In the genomic region with DNA sequence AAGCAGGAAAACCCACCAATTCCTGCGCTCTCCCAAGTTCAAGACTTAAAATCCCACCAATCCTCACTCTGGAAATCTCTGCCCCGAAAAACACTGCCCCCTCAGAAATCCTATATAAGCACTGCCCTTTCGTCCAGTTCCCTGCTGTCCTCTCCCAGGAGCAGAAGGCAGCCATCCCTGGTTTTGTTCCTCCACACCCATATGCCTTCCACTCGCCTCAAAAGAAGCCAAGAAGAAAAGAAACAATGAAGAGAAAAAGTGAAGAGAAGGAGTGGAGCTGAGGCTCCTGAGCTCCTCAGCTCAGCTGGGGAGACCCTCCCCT, we compare ENCODE assay signal across 9 mouse cellular contexts. TPM values are rescaled to one million over a fixed set of nuclear protein-coding genes. Genes with fewer than 3 reads are reported as not detected.
DNase-seq lines count a peak whose midpoint lies in the region; ATAC-seq lines count a peak whose summit lies in the region.
"Had no signal": no experiment of that assay in that cellular context is flagged by ENCODE, and none has a peak within 500 bp of the region (broad histone marks: within the 10 kb centered on the region; RNA-seq: fewer than 3 reads in every experiment).

No protein-coding gene starts in this region.

- H3K27me3 ChIP-seq in liver, embryonic 11.5 days (replicated peaks; ENCODE audit: control insufficient read depth, insufficient read depth, low read length): peaks cover 11% of the 10 kb centered on the region; the same call in 1 of the 2 replicates
- peaks cover 9% of the 10 kb centered on the region; the same call in 1 of the 2 replicates for H3K27me3 ChIP-seq in embryonic facial prominence, embryonic 13.5 days
- 0 out of 2 replicates have a peak, but pooled peaks cover 3% of the 10 kb centered on the region for H3K27me3 ChIP-seq in intestine, embryonic 15.5 days (replicated peaks)
- no peaks in the 10 kb centered on the region for H3K27me3 ChIP-seq in neural tube, embryonic 13.5 days

- H3K27ac ChIP-seq in liver, embryonic 11.5 days (ENCODE audit: low read depth, low read length): no peak overlapping the region
- H3K27ac ChIP-seq in embryonic facial prominence, embryonic 13.5 days: no peak overlapping the region
- H3K27ac ChIP-seq in intestine, embryonic 15.5 days: no peak overlapping the region
- H3K27ac ChIP-seq in neural tube, embryonic 13.5 days (replicated peaks): peak overlapping the region; percentile 99

- 52% methylated on average over 4 of the region's 4 CpGs for WGBS in liver, embryonic 11.5 days
- 43% methylated on average over 4 of the region's 4 CpGs for WGBS in embryonic facial prominence, embryonic 13.5 days
- 65% methylated on average over 4 of the region's 4 CpGs for WGBS in intestine, embryonic 15.5 days
- 47% methylated on average over 4 of the region's 4 CpGs for WGBS in neural tube, embryonic 13.5 days

- no peaks in the 10 kb centered on the region for H3K9me3 ChIP-seq in liver, embryonic 11.5 days (ENCODE audit: control insufficient read depth, low read length)
- no peaks in the 10 kb centered on the region for H3K9me3 ChIP-seq in embryonic facial prominence, embryonic 13.5 days
- no peaks in the 10 kb centered on the region for H3K9me3 ChIP-seq in intestine, embryonic 15.5 days
- no peaks in the 10 kb centered on the region for H3K9me3 ChIP-seq in neural tube, embryonic 13.5 days

- H3K4me3 ChIP-seq in liver, embryonic 11.5 days (ENCODE audit: low read depth, low read length): peak overlapping the region; percentile 57
- peak overlapping the region; percentile 56 for H3K4me3 ChIP-seq in embryonic facial prominence, embryonic 13.5 days
- H3K4me3 ChIP-seq in intestine, embryonic 15.5 days (replicated peaks): peak overlapping the region; percentile 57
- peak overlapping the region; percentile 55 for H3K4me3 ChIP-seq in neural tube, embryonic 13.5 days

- H3K4me2 ChIP-seq in liver, embryonic 11.5 days: peak overlapping the region; percentile 79
- peak overlapping the region; percentile 73 for H3K4me2 ChIP-seq in embryonic facial prominence, embryonic 13.5 days
- peak overlapping the region; percentile 83; the same call in 1 of the 2 replicates for H3K4me2 ChIP-seq in intestine, embryonic 15.5 days (replicated peaks)
- H3K4me2 ChIP-seq in neural tube, embryonic 13.5 days: peak overlapping the region; percentile 63

- ATAC-seq in liver, embryonic 11.5 days (replicated peaks; ENCODE audit: low FRiP score): no peak
- no peak for ATAC-seq in embryonic facial prominence, embryonic 13.5 days (ENCODE audit: insufficient number of reproducible peaks, insufficient read depth, low FRiP score, low TSS enrichment, low read depth)
- ATAC-seq in intestine, embryonic 15.5 days: no peak
- no peak for ATAC-seq in neural tube, embryonic 13.5 days (ENCODE audit: low read depth)
- no peak for ATAC-seq in activated CD4-positive, CD25-positive, alpha-beta regulatory T cell, adult 4 months

- no peak for DNase-seq in liver, embryonic 11.5 days (ENCODE audit: low spot score)
- no peak for DNase-seq in liver
- DNase-seq in adrenal gland, adult 2 months: no peak
- no peak for DNase-seq in layer of hippocampus, postnatal 25 days (ENCODE audit: extremely low spot score in 1 of 2, low spot score in 1 of 2)

- no peaks in the 10 kb centered on the region for H3K4me1 ChIP-seq in liver, embryonic 11.5 days (replicated peaks; ENCODE audit: control insufficient read depth, insufficient read depth, low read length)
- H3K4me1 ChIP-seq in embryonic facial prominence, embryonic 13.5 days: no peaks in the 10 kb centered on the region
- no peaks in the 10 kb centered on the region for H3K4me1 ChIP-seq in intestine, embryonic 15.5 days (replicated peaks)
- H3K4me1 ChIP-seq in neural tube, embryonic 13.5 days (replicated peaks): peaks cover 5% of the 10 kb centered on the region; the same call in 1 of the 2 replicates

- H3K9ac ChIP-seq in liver, embryonic 11.5 days (ENCODE audit: low read depth, low read length): no peak overlapping the region
- peak overlapping the region; percentile 74; the same call in 1 of the 2 replicates for H3K9ac ChIP-seq in embryonic facial prominence, embryonic 13.5 days
- H3K9ac ChIP-seq in intestine, embryonic 15.5 days: no peak overlapping the region
- peak overlapping the region; percentile 81 for H3K9ac ChIP-seq in neural tube, embryonic 13.5 days

- no peaks in the 10 kb centered on the region for H3K36me3 ChIP-seq in liver, embryonic 11.5 days (ENCODE audit: control insufficient read depth, insufficient read depth, low read length)
- no peaks in the 10 kb centered on the region for H3K36me3 ChIP-seq in embryonic facial prominence, embryonic 13.5 days
- no peaks in the 10 kb centered on the region for H3K36me3 ChIP-seq in intestine, embryonic 15.5 days
- no peaks in the 10 kb centered on the region for H3K36me3 ChIP-seq in neural tube, embryonic 13.5 days

RNA-seq across cellular contexts. Expression of gene BC051142, which starts 0.7 kb away (rescaled TPM):
- 0.41 TPM in 1 of 2 replicates, not detected in the other for polyA plus RNA-seq in liver, embryonic 11.5 days (2014; fragmentation: Nextera tagmentation; extraction: Ambion mirVana)
- polyA plus RNA-seq in embryonic facial prominence, embryonic 13.5 days (2015; fragmentation: Nextera tagmentation; extraction: Ambion mirVana): 0.52 and 0.96 TPM in 2 replicates
- 0.34 and 0.59 TPM in 2 replicates for polyA plus RNA-seq in intestine, embryonic 15.5 days (2015; fragmentation: Nextera tagmentation; extraction: Ambion mirVana)
- 2.7 and 2.8 TPM in 2 replicates for polyA plus RNA-seq in neural tube, embryonic 13.5 days (2015; fragmentation: Nextera tagmentation; extraction: Ambion mirVana)
- total RNA-seq in adrenal gland, adult 2 months (2021): 1 to 10 TPM; 2.1 to 2.5 TPM
- 0.74 and 1.1 TPM in 2 replicates for polyA plus RNA-seq in adrenal gland, adult 2 months (2012; rRNA removed)
- polyA plus RNA-seq in activated CD4-positive, CD25-positive, alpha-beta regulatory T cell, adult 4 months (2017; shearing (Covaris generic)): 1 to 10 TPM in 1 of 2 experiments, not detected in 1; 2.3 TPM
- 1 to 10 TPM; 3.3 to 4.0 TPM for total RNA-seq in layer of hippocampus, postnatal 25 days (2021)

RNA-seq across cellular contexts. Expression of gene Btnl1, which starts 22.4 kb away (rescaled TPM):
- not detected in 2 replicates for polyA plus RNA-seq in liver, embryonic 11.5 days (2014; fragmentation: Nextera tagmentation; extraction: Ambion mirVana)
- 0.21 TPM in 1 of 2 replicates, not detected in the other for polyA plus RNA-seq in embryonic facial prominence, embryonic 13.5 days (2015; fragmentation: Nextera tagmentation; extraction: Ambion mirVana)
- 9.4 and 14.7 TPM in 2 replicates for polyA plus RNA-seq in intestine, embryonic 15.5 days (2015; fragmentation: Nextera tagmentation; extraction: Ambion mirVana)
- polyA plus RNA-seq in neural tube, embryonic 13.5 days (2015; fragmentation: Nextera tagmentation; extraction: Ambion mirVana): not detected in 2 replicates
- total RNA-seq in adrenal gland, adult 2 months (2021): not detected
- not detected in 2 replicates for polyA plus RNA-seq in adrenal gland, adult 2 months (2012; rRNA removed)
- not detected for polyA plus RNA-seq in activated CD4-positive, CD25-positive, alpha-beta regulatory T cell, adult 4 months (2017; shearing (Covaris generic))
- not detected for total RNA-seq in layer of hippocampus, postnatal 25 days (2021)
- total RNA-seq: left cerebral cortex, adult 8-10 months had no signal

RNA-seq across cellular contexts. Expression of gene Btnl2, which starts 44.7 kb away (rescaled TPM):
- not detected in 2 replicates for polyA plus RNA-seq in liver, embryonic 11.5 days (2014; fragmentation: Nextera tagmentation; extraction: Ambion mirVana)
- polyA plus RNA-seq in embryonic facial prominence, embryonic 13.5 days (2015; fragmentation: Nextera tagmentation; extraction: Ambion mirVana): 0.13 and 0.17 TPM in 2 replicates
- 3.7 and 5.0 TPM in 2 replicates for polyA plus RNA-seq in intestine, embryonic 15.5 days (2015; fragmentation: Nextera tagmentation; extraction: Ambion mirVana)
- not detected in 2 replicates for polyA plus RNA-seq in neural tube, embryonic 13.5 days (2015; fragmentation: Nextera tagmentation; extraction: Ambion mirVana)
- under 1 TPM; 0.40 to 0.73 TPM for total RNA-seq in adrenal gland, adult 2 months (2021)
- polyA plus RNA-seq in adrenal gland, adult 2 months (2012; rRNA removed): 0.04 and 0.16 TPM in 2 replicates
- polyA plus RNA-seq in activated CD4-positive, CD25-positive, alpha-beta regulatory T cell, adult 4 months (2017; shearing (Covaris generic)): under 1 TPM; 0.17 to 0.42 TPM
- total RNA-seq in layer of hippocampus, postnatal 25 days (2021): 1 to 10 TPM in 1 of 2 experiments, under 1 TPM in 1; 0.86 to 1.1 TPM

Comparison
In these comparisons a context has a peak if more than half of its experiments do, and no peak if none do; other contexts are left out.
1. H3K9ac ChIP-seq: peak in embryonic facial prominence, embryonic 13.5 days (single experiment) and neural tube, embryonic 13.5 days (single experiment); none in liver, embryonic 11.5 days (single experiment) and intestine, embryonic 15.5 days (single experiment).
2. Peak in every context shown above with its lines, with median percentiles within 50 percentile points of each other: H3K4me2 ChIP-seq and H3K4me3 ChIP-seq.